Mouse (Mus musculus): ENCODE data around the gene Lce1g. TPM values are rescaled to one million over a fixed set of nuclear protein-coding genes. Genes with fewer than 3 reads are reported as not detected.

Lce1g gene
- not detected for polyA plus RNA-seq (2017; shearing (Covaris generic))

- no peak for ATAC-seq
These were observed at the start of gene Lce1g for GRCm38 (mm10) chr3:92752238-92752637. TSS of gene Lce1g (minus strand) at chr3:92752338.

GRCm38 (mm10) chr3:92790414-92790813 is 38.3 kb upstream of the Lce1g start, which contains the start of gene Lce1j:
TSS of gene Lce1j (minus strand) at chr3:92790514.
- no peak for ATAC-seq

- ATAC-seq, result no peak
These were observed 26.7 kb upstream of the Lce1g start, which contains the start of gene Lce1i for GRCm38 (mm10) chr3:92778799-92779198. TSS of gene Lce1i (minus strand) at chr3:92778899.

- no peak for ATAC-seq
These were observed 19.4 kb upstream of the Lce1g start for GRCm38 (mm10) chr3:92771573-92771972.

GRCm38 (mm10) chr3:92764965-92765364 is 12.8 kb upstream of the Lce1g start, which contains the start of gene Lce1h:
TSS of gene Lce1h (minus strand) at chr3:92765065.
- no peak for ATAC-seq

- no peak for ATAC-seq
These were observed 1.1 kb upstream of the Lce1g start for GRCm38 (mm10) chr3:92753197-92753596.

- ATAC-seq, result no peak
These were observed 13.1 kb downstream of the Lce1g start, which contains the start of gene Gm38119 for GRCm38 (mm10) chr3:92738996-92739395. TSS of gene Gm38119 (minus strand) at chr3:92739096.

GRCm38 (mm10) chr3:92722631-92723030 is 29.5 kb downstream of the Lce1g start:
- no peak for ATAC-seq

- ATAC-seq, result no peak
These were observed 31.9 kb downstream of the Lce1g start, which contains the start of gene Lce1f for GRCm38 (mm10) chr3:92720250-92720649. TSS of gene Lce1f (minus strand) at chr3:92720350.

- ATAC-seq, result no peak
These were observed 37.0 kb downstream of the Lce1g start for GRCm38 (mm10) chr3:92715122-92715521.

- no peak for ATAC-seq
These were observed 43.2 kb downstream of the Lce1g start, which contains the start of gene Lce1e for GRCm38 (mm10) chr3:92708974-92709373. TSS of gene Lce1e (minus strand) at chr3:92709074.

Other genes with a start within 250 kb of the Lce1g start
- not detected for gene 2310046K23Rik, start 217.8 kb downstream of the Lce1g start, polyA plus RNA-seq (2017; shearing (Covaris generic))
- gene Ivl, start 178.6 kb downstream of the Lce1g start, polyA plus RNA-seq (2017; shearing (Covaris generic)), result not detected
- not detected for gene Smcp, start 163.3 kb downstream of the Lce1g start, polyA plus RNA-seq (2017; shearing (Covaris generic))
- not detected for gene 2210017I01Rik, start 144.8 kb downstream of the Lce1g start, polyA plus RNA-seq (2017; shearing (Covaris generic))
- gene Lce6a, start 130.7 kb downstream of the Lce1g start, polyA plus RNA-seq (2017; shearing (Covaris generic)), result not detected
- not detected for gene Lce1a1, start 104.0 kb downstream of the Lce1g start, polyA plus RNA-seq (2017; shearing (Covaris generic))
- gene Lce1b, start 95.4 kb downstream of the Lce1g start, polyA plus RNA-seq (2017; shearing (Covaris generic)), result not detected
- not detected for gene Lce1a2, start 82.0 kb downstream of the Lce1g start, polyA plus RNA-seq (2017; shearing (Covaris generic))
- gene Lce1c, start 73.1 kb downstream of the Lce1g start, polyA plus RNA-seq (2017; shearing (Covaris generic)), result not detected
- not detected for gene Lce1d, start 65.1 kb downstream of the Lce1g start, polyA plus RNA-seq (2017; shearing (Covaris generic))
- not detected for gene Lce1e, start 43.3 kb downstream of the Lce1g start, polyA plus RNA-seq (2017; shearing (Covaris generic))
- gene Lce1f, start 32.0 kb downstream of the Lce1g start, polyA plus RNA-seq (2017; shearing (Covaris generic)), result not detected
- gene Gm38119, start 13.2 kb downstream of the Lce1g start, polyA plus RNA-seq (2017; shearing (Covaris generic)), result not detected
- not detected for gene Lce1h, start 12.7 kb upstream of the Lce1g start, polyA plus RNA-seq (2017; shearing (Covaris generic))
- gene Lce1i, start 26.6 kb upstream of the Lce1g start, polyA plus RNA-seq (2017; shearing (Covaris generic)), result not detected
- gene Lce1j, start 38.2 kb upstream of the Lce1g start, polyA plus RNA-seq (2017; shearing (Covaris generic)), result not detected
- gene Lce1k, start 55.6 kb upstream of the Lce1g start, polyA plus RNA-seq (2017; shearing (Covaris generic)), result not detected
- not detected for gene Kprp, start 74.9 kb upstream of the Lce1g start, polyA plus RNA-seq (2017; shearing (Covaris generic))
- gene Lce1l, start 98.9 kb upstream of the Lce1g start, polyA plus RNA-seq (2017; shearing (Covaris generic)), result not detected
- not detected for gene 2310050C09Rik, start 117.9 kb upstream of the Lce1g start, polyA plus RNA-seq (2017; shearing (Covaris generic))
- gene Lce3a, start 173.9 kb upstream of the Lce1g start, polyA plus RNA-seq (2017; shearing (Covaris generic)), result not detected
- not detected for gene Lce3b, start 180.6 kb upstream of the Lce1g start, polyA plus RNA-seq (2017; shearing (Covaris generic))
- not detected for gene Lce3c, start 192.1 kb upstream of the Lce1g start, polyA plus RNA-seq (2017; shearing (Covaris generic))
- gene Lce3d, start 205.1 kb upstream of the Lce1g start, polyA plus RNA-seq (2017; shearing (Covaris generic)), result not detected
- not detected for gene Lce3e, start 214.7 kb upstream of the Lce1g start, polyA plus RNA-seq (2017; shearing (Covaris generic))
- not detected for gene Lce3f, start 239.9 kb upstream of the Lce1g start, polyA plus RNA-seq (2017; shearing (Covaris generic))

Measured in activated CD4-positive, CD25-positive, alpha-beta regulatory T cell, adult 4 months (primary cell).